Mouse (Mus musculus): ENCODE data around the gene Cmip.

Gene Cmip

DNA sequence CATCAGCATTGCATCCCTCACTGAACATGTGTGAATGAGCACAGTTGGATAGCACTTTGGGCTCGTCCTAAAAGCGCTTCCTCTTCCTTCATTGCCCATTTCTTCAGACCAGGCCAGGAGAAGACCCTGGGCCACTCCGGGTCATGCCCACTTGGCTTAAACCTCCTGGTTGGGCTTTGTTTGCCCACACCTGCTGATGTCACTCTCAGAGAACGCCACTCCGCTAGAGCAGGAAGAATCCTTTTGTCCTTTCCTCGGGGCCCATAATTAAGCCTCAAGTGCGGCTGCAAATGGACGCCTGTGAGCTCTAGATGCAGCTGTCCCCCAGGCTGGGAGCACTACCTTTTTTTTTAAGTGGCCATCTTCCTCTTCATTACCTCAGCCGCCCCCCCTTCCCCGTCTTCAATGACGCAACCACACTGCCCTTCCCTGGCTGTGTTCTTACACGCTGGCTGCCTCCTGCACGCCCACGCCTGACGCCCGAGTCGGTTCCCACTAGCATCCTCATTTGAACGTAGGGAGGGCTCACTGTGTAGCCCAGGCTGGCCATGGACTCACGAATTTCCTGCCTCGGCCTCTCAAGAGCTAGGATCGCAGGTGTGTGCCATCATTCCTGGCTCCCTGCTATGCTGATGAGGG, 171.8 kb downstream of the Cmip start:
- DNase-seq: peak; percentile 69

DNA sequence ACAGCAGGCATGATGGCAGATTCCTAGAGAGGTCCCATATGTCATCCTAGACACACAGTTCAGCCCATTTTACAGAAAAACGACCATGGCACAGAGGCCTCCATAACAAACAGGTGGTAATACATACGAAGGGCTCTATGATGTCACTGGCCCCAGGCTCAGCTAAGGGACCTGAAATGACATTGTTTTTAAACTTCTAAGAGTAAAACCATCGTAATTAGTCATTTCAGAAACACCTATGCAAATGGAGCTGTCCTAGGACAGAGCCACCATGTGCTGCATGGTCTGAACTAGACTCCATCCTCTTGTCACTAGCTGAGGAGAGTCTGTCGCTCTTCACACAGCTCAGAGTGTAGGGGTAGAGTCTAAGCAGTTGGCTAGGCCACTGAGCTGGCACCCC, 173.8 kb downstream of the Cmip start:
- no peak for DNase-seq

DNA sequence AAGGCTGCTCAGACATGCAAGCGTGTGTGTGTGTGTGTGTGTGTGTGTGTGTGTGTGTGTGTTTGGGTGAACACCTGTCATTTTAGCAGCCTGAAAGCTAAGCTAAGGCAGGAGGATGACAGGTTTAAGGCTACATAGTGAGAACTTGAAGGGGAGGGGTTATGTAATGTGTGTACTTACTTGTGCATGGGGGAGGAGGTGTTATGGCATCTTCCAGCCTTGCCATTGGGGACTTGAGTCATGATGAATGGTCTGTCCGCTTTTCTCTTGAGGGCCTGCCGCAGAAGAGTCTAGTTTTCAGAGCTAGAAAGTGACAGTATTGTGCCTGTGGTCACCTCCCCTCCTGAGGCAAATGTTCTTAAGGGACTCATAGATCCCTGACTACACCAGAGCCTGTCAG, 174.7 kb downstream of the Cmip start:
- no peak for DNase-seq

DNA sequence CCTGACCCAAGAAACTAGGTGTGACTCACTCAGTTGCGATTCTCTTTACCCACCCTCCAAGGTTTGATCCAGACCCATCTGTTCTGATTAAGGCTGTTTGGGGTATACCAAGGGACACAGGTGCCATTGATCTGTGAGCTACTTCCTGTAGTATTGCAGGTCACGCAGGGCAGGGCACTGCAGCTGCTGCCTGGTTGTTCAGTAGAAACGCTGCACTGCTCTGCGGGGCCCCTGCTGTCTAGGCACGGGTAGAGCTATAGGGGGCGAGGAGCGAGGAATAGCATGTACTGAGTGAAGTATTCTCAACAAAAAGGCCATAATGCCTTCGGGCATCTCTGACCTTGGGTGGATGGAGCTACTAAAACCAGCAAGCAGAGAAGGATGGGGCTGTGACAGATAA, 175.2 kb downstream of the Cmip start:
- DNase-seq: no peak

DNA sequence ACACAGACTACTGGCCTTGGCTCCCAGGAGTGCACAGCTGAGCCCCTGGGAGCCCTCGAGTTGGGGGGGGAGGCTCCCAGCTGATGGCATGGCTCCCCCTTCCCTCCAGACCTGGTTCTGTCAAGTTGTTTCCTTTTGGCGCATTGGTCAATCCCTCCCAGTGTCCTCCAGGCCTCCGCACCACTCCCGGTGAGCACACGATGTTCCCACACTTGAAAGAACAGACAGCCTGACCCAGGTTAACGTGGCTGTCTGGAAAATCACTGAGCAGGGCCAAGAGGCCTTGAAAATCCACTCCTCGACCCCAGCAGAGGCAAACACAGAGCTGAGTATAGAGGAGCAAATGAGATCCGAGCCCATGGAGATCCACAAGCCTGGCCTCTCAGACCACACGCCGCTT, 177.1 kb downstream of the Cmip start:
- no peak for DNase-seq

GRCm38 (mm10) chr8:117436786-117437185, 179.9 kb downstream of the Cmip start:
- no peak for DNase-seq

DNA sequence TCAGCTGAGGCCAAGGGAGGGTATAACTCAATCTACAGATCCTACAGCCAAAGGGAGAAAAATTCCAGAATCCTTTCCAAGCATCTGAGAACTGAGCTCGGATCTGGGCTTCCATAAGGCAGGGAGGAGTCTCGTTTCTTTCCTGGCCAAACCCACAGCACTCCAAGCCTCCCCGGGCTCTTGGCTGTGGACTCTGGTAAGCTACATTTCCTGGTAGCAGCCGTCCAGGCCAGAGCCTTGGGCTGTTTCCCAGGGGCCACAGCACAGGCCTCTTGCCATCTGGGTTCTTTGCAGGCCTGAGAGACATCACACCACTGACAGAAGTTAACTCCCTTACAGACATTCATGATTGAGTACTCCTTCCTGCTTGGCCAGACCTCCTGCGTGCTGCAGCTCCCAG, 180.8 kb downstream of the Cmip start:
- DNase-seq: no peak

- DNase-seq: no peak
Measured at GRCm38 (mm10) chr8:117440317-117440716, 183.5 kb downstream of the Cmip start.

DNA sequence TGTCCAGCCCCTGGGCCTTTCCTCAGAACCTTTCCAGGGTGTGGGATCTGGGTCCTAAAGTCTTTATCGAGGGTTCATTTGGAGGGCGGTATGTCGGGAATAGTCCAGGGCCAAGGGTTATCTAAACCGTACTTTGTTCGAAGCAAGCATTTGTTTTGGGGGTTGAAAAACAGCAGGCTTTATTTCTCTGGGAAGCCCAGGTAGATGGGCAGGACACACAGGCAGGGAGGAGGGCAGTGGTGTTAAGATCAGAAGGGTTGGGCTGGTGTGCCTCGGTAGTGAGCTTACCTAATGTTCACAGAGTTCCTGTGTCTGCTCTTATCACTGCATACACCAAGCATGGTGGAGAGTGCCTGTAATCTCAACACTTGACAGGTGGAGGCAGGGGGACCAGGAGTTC, 183.9 kb downstream of the Cmip start:
- no peak for DNase-seq

DNA sequence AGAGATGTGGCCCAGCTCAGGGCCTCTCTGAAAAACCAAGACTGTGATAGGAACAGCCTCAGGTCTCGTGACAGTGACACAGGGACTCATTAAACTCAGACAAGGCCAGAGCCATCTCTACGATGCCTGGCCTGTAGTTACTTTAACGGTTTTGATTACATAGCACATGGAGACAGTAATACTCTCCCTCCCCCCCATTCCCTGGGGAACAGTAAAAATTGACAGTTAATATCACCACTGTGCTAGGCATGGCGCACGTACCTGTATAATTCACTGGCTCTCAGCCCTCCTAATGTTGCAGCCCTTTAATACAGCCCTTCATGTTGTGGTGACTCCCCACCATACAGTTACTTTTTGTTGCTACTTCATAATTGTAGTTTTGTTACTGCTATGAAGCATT, 188.6 kb downstream of the Cmip start:
- DNase-seq: no peak

GRCm38 (mm10) chr8:117446344-117446997, 189.6 kb downstream of the Cmip start:
- no peak for DNase-seq

DNA sequence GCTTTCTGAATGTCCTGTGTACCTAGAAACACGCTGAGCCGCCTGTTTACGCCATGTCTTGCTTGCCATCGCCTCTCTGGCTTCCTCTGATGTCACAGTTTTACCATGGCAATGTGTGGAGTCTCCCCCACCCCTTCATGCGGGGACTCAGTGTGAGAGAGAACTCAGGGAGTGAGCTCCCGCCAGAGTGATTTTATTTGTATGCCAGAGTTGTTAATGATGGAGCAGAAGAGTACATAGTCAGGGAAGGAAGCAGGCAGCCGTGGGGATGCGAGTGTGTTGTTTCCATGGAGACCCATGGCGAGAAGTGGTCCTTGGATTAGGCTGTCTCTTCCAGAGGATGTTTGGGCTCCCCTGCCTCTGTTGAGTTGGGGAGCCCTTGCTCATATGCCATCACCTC, 194.2 kb downstream of the Cmip start:
- peak; percentile 49 for DNase-seq

DNA sequence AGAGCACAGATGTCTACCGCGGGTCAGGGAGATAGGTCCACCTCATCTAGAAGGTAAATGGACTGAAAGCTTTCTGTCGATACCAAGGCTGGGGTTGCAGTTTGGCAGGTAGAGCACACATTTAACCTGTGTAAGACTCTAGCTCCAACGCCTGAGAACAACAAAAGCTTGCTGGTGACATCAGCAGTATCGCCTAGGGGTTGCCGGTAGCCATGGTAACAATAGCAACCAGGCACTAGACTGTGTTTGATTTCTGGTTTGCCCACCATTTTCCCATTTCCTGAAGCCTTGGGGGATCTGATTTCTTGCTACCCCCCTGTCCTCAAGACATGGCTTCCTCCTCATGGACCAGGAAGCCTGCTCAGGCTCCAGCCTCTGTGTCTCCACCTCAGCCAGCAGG, 197.1 kb downstream of the Cmip start:
- no peak for DNase-seq

DNA sequence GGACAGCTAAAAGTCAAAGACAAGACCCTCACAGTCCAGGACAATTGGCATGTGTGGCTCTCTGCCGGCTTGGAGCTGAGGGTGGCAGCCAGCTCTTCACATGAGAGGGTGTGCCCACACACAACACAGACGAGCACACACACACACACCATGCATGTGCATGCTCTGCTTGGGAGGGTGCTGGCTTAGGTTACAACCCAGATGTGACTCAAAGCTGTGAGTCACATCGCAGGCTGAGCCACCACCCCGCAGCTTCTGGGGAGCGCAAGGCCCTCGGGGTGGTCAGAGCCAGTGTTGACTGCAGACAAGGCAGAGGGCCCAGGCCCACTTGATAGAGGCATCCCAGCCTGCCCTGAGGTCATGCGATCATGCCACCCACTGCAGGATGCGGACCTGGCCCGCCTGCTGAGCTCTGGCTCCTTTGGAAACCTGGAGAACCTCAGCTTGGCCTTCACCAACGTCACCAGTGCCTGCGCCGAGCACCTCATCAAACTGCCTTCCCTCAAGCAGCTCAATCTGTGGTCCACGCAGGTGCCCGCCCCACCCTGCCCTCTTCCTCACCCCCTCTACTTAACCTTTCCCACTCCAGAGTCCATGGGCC, 197.8 kb downstream of the Cmip start:
- no peak for DNase-seq

- no peak for DNase-seq
Measured at GRCm38 (mm10) chr8:117455701-117456100, 198.8 kb downstream of the Cmip start.

- no peak for DNase-seq
Measured at GRCm38 (mm10) chr8:117458440-117458839, 201.6 kb downstream of the Cmip start.

DNA sequence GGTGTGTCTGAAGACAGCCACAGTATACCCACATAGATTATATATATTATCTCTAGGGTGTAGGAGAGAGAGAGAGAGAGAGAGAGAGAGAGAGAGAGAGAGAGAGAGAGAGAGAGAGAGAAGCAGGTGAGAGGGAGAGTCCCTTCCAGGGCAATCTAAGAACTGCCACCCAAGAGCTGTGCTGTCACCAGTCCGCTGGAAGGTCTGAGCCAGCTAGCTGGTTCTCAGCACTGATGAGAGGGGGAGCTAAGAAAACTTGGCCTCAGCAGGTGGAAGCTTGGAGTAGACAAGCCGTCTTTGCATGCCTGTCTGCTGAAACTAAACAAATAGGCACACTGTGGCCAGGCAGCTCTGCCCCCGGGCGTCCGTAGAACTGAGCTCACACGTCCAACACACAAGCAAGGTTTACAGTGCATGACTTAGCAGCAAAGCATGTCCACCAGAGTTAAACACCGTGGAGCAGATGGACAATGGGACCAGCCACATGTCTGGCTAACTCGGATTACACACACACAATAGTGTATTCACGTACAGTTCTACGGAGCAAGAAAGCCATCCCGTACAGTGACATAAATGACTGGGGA, 205.9 kb downstream of the Cmip start:
- DNase-seq: no peak

- DNase-seq: no peak
Measured at GRCm38 (mm10) chr8:117464525-117464924, 207.7 kb downstream of the Cmip start.

GRCm38 (mm10) chr8:117465250-117465649, 208.4 kb downstream of the Cmip start:
- DNase-seq: no peak

GRCm38 (mm10) chr8:117467466-117467865, 210.6 kb downstream of the Cmip start:
- DNase-seq: no peak

- no peak for DNase-seq
Measured at GRCm38 (mm10) chr8:117469431-117470341, 212.8 kb downstream of the Cmip start.

- peak; percentile 86 for DNase-seq
Measured at GRCm38 (mm10) chr8:117470342-117470781, 213.5 kb downstream of the Cmip start.

- DNase-seq: peak; percentile 76
Measured at GRCm38 (mm10) chr8:117471174-117471573, 214.3 kb downstream of the Cmip start.

All from right cerebral cortex, postnatal 25 days (tissue).